Mouse (Mus musculus) cerebellum, adult 2 months (tissue): ENCODE data around the gene Ctbp2.

Experiments
- CTCF ChIP-seq: fragments of 200-500 bp; IDR thresholded peaks from 2 replicates; pipeline ENCODE4 v1.5.1; 2011; ENCODE audit warnings: low read depth, mild to moderate bottlenecking, control low read depth, low read length, moderate library complexity, borderline replicate concordance; ENCODE audit not compliant: insufficient read depth
- POLR2A ChIP-seq: fragments of 200-500 bp; IDR thresholded peaks from 2 replicates; pipeline ENCODE4 v1.6.1; 2011; ENCODE audit warnings: low read length, control low read depth, borderline replicate concordance; ENCODE audit not compliant: insufficient read depth

DNA sequence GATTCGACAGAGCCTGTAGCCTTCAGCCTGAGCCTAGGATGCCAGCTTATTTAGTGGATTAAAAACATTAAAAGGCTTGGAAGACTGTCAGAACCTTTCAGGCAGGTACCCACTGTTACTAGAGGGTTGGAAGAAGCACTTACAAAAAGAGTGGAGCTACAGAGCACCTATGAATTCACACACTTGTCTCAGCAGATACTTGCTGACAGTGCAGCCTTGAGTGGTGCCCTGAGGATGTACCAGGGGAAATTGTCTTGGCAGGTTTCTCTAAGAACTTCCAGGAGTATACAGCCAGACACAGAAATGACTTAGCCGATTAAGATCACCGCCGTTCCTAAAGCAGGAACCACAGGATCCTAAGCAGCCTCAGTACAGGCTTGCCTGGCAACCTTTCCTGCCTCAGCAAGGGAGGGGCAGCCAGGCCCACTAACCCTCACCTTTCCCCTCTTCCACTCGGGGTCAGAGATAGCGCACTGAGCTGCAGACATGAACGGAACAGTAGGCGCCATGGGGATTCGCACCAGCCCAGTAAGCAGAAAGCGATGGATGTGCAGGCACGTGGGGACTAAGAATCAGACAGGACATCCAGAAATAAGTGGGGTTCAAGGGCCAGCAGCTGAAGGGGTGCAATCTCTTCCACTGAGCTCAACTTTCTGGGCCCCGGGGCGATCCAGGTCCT is 40.1 kb downstream of the Ctbp2 start:
- no peak for TF ChIP-seq POLR2A
- no peak for TF ChIP-seq CTCF
